Mouse (Mus musculus): ENCODE results near the gene Gm20388. TPM values are rescaled to one million over a fixed set of nuclear protein-coding genes. Genes with fewer than 3 reads are reported as not detected.
A peak's percentile ranks its signal among the peaks of the same experiment; 100 is the strongest.

The Gm20388 gene
- total RNA-seq, 2 experiments from 2014 or later: 6.8 to 7.8 TPM

DNA sequence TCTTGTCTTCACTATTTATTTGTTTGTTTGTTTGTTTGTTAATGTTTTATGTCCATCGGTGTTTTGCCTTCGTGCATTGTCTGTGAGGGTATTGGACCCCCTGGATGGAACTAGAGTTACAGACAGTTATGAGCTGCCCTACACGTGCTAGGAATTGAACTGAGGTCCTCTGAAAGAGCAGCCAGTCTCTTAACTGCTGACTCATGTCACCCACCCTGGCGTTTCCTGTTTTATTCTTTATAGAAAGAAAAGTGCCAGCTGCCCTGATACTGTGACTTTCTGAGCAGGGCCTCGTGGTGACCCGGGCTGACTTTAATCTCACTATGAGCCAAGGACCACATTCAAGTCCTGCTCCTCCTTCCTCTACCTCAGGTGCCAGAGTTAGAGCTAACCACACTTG lies 2504.9 kb downstream of the Gm20388 start:
- intact Hi-C loops (cut with DNase I): no loop called here
- DNase-seq: no peak

DNA sequence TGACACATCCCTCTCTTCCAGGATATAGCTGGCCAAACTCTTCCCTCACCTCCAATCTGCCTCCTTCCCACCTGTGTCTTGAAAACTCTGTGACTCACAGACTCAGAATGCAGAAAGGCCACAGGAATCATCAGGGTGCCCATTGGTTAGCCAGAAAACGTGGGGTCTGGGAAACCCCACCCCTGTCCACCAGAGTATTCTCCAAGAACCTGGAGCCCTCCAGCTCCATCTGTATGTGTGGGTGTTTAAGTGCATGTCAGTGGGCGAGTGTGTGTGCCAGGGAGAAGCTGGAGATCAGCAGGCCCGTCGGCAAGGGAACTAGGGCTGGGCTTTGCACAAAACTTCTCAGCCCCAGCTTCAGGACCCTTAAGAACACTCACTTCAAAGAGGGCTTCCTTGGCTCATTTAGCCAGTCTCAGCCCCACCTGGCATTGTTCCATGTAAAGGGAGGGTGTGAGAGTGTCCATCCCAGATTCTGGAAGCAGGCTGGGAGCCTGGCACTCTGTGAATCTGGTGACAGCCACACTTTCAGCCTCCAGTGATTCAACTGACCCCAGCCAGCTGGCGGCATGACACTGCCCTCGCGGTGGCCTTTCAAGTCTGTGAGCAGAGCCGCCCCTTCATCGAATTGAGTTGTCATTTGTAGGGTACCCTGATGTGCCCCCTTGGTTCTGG lies 2509.4 kb downstream of the Gm20388 start:
- intact Hi-C loops (cut with DNase I): no loop called here
- DNase-seq: no peak

DNA sequence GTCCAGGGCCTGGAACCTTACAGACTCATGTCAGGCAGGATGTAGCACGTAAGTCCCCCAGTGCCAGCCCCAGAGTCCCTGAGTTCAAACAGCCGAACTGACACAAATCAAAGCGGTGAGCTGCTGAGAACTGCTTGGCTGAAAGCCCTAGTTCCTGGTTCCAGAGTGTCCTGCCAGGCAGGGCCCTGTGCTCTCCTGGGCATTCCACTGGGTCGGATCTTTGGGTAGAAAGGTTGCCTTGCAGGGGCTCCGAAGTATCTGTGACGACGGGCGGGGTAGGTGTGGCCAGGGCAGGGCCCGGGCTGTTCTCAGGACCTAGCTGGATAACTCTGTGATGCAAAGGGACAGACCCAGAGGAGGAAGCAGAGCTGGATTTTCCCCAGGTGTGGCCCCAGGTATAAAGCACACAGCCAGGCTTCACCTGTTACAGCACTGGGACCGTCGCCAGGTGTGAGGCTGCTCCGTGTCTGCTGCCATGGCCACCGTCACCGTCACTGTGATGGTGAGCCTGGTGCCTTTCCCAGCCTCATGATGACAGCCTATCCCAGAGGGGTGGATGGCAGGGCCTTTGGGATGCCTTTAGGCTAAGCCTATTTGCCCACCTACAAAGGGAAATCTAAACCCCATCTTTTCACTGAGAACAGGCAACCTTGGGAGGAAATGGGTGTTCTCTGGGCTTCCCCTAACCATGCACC lies 2510.9 kb downstream of the Gm20388 start, which contains the start of gene Il17c:
TSS of gene Il17c (plus strand) at position 645 of the 695 bp plus-strand sequence.
- intact Hi-C loops (cut with DNase I): no loop called here
- no peak for DNase-seq

DNA sequence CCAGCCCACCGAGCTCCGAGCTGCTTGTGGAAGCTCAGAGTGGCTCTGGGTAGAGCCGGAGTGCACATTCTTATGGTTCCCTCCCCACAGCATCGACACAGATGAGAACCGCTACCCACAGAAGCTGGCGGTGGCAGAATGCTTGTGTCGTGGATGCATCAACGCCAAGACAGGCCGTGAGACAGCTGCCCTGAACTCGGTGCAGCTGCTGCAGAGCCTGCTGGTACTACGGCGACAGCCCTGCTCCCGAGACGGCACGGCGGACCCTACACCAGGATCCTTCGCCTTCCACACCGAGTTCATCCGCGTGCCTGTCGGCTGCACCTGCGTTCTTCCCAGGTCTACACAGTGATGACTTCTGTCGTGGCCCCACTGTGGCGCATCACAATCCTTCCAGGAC lies 2512.6 kb downstream of the Gm20388 start:
- intact Hi-C loops (cut with DNase I): no loop called here
- DNase-seq: no peak

DNA sequence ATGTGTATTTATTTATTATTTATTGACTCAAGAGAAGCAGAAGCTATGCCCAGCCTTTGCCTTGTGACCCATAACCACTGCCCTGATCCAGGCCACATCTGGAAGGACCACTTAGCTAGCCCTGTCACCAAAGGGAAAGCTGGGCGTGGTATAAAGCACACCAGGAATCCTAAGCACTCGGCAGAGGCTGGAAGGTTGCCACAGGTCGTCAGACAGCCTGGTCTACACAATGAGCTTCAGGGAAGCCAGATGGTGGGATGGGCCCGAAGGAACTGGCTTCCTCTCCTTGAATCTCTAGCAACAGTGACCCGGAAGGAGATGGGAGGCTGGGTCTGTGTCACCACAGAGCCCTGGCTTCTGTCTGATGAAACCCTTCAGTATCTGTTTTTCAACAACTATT lies 2513.0 kb downstream of the Gm20388 start:
- no peak for DNase-seq
- intact Hi-C loops (cut with DNase I): no loop called here

DNA sequence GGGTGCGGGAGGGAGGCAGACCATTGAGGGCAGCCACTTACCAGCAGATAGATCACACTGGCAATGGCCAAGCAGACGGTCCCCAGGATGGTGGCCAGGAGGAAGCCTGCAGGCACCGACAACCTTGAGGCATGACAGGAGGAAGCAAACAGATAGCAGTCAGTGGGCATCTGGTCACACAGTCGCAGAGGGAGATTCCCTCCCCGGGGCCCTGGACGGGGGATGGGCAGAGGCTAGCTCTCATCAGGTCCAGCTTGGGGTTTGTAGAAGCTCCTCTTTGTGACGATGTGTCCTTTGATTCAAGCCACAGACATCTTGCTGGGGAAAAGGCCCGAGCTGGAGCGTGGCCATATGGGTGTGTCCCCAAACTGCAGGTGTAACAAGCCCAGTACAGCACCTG lies 2515.5 kb downstream of the Gm20388 start:
- DNase-seq: no peak
- intact Hi-C loops (cut with DNase I): no loop called here

DNA sequence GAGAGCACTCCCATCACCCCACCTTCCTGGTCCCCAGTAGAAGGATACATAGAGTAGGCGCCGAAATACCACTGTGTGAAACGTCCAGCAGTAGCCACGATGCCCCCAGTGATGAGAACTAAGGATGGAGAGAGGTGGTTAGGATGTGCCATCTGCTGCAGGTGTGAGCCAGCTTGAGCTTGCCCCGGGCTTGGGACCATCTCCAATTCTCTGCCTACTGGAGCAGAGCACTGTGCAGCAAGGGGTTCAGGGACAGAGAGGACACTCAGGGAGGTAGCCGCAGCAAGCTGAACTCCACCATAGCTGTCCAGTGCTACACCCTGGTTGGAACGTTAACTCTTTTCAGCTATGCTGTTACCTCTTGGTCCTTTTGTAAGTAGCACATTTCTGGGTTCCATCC lies 2517.0 kb downstream of the Gm20388 start:
- intact Hi-C loops (cut with DNase I): no loop called here
- DNase-seq: no peak

DNA sequence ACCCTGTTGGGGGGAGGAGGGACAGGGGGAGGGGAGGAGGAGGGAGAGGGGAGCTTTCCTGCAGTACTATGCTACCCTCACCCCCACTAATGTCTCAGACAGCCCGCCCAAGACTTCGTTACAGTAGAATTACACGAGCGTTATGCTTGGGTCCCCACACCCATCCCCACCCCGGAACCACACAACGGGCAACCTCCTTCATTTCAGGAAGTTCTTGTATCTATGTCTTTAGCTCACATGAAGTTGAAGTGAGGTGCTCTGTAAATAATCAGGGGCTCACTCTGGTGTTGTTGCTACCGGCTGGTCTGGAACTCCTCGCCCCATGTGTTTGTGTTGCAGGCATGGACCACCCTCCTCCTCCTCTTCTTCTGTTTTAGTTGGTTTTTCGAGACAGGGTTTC lies 2517.5 kb downstream of the Gm20388 start:
- no peak for DNase-seq
- intact Hi-C loops (cut with DNase I): no loop called here

DNA sequence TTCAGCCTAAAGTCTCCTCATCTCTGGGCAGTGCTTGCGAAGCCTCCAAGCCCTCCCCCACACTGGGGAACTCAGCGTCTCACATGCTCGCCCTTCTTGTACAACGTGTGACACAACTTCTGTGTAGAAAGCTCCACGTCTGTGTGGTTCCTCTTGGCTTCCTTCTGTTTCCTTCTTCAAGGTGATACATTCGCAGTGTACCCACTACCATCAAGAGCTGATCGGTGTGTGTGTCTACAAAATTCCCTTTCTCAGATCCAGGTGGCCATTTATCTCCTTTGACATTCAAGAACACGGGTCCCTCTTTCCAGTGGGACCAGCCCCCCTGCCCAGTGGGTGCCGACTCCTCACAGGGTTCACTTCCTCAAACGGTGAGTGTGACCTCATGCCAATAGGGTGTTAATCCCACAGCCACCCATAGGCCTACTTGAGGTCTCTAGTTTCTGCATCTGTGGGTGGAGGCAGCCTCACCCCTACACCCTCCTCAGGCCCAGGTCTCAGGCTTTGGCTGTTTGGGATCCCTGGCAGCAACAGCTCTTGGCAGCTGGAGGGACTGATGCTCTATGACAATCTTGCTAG lies 2519.5 kb downstream of the Gm20388 start:
- DNase-seq: no peak

DNA sequence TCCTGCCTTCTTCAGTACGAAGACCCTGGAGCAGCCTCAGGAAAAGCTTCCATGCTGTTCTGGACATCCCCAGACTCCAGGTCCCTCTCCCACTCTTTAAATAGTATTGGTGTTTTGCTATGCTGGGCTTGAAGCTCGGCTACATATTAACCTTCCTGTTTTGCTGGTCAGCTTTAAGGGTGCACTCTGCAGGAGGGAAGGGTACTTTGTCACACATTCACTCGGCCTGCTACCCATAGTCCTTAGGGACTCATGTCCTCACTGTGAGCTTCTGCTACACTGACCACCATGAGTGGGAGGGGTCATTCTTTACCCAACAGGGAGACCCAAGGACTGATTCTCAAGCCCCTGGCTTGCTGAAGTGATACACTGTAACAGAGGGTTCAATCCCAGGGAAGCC lies 2520.0 kb downstream of the Gm20388 start:
- intact Hi-C loops (cut with DNase I): no loop called here
- no peak for DNase-seq

More for the DNA sequence above, 2519.5 kb downstream of the Gm20388 start:
- intact Hi-C loops (cut with DNase I): no loop called here

DNA sequence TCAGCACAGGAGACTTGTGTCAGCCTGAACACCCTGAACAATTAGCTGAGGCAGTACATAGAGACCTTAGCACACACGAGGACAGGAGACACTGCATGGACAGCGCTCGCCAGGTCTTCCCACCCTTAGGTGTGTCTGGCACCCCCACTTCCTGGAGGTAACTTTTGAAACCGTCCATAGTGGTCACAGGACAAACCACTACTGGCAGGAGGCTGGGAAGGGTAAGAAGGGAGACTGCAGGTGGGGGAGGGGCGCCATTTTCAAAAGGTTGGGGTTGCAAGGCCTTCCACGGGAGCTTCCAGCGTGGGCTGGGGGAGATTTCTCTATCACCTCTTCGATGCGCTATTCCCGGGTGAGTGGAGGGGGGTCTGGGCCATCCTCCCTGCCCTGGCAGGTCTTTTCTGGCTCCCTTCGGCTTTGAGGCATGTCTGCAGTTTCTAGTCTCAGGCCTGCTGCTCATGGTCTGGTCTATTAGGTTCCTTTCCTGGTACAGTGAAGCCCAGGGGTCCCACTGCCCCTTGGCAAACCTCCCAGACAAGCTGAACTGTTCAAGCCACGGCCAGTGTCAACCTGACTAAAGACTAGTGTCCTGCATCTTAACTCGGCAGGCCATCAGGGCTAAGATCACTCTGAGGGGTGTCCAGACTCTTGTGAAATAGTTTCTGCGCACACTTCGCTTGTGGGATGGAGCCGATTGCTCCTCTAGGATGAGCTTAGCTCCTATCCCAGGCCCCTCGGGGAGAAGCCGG lies 2521.2 kb downstream of the Gm20388 start:
- intact Hi-C loops (cut with DNase I): no loop called here
- DNase-seq: no peak

DNA sequence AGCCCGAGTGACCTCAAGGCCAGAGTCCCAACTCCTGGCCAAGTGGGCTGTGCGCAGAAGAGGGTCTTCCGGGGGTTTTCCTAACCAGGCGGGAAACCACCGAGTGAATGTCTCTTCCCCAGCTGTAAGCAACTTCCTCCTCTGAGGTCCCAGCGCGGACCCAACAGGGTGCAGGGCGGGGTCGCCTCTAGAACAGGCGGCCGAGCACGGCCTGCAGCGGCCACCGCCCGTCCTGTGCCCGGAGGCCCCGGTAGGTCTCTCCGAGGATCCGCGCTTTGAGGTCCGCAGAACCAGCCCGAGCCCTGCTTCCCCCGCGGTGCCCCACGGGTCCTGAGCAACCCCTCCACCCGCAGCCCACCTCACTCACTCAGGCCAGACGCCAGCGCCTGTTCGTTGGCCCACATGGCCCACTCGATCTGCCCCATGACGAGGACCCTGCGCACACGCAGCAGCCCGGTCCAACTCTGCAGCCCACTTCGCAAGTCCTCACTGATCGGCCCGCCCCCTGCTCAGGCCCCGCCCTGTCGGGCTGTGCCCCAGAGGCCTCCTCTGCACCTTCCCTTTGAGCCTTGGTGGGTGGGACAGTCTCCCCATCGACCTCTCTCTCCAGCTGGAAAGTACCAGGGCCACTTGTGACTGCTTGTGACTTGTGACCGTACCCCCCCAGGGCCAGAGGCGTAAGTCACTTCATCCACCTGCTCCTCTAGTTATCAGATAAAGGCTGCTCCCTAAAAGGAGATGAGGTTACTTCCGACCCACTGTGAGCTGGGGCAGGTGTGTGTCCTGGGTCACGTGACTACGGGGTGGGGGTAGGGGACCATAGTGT lies 2522.0 kb downstream of the Gm20388 start, which contains the start of gene Cyba:
TSS of gene Cyba (minus strand) at position 488 of the 826 bp plus-strand sequence.
- peak; percentile 68 to 70 for DNase-seq
- intact Hi-C loops (cut with DNase I): no loop called here

DNA sequence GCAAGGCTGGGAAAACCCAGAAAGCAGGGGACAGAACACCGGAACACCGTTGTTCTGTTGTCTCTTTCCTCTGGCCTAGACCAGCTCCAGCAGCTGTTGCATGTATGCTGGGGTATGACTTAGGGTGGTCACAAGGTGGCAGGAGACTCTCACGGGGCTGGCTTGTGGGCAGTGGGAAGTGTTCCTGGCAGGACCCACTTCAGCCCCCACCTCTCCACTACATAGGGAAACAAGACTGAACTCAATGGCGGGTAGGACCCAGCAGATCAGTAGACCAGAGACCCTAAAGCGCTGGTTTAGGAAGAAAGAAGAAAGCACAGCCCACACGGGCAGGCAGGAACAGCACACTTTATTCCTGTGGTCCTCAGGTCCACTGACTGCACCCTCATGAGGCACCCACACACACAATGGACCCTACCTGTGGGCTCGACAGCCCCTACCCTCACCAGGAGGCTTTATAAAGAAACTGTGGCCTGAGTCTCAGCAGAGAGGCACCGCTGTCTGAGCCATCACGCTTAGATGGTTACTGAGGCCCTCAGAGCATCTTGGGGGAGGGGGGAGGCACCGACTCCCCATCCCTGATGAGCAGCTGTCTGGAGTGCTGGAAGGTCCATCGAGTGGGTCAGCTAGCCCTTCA lies 2522.7 kb downstream of the Gm20388 start:
- intact Hi-C loops (cut with DNase I): no loop called here
- no peak for DNase-seq

DNA sequence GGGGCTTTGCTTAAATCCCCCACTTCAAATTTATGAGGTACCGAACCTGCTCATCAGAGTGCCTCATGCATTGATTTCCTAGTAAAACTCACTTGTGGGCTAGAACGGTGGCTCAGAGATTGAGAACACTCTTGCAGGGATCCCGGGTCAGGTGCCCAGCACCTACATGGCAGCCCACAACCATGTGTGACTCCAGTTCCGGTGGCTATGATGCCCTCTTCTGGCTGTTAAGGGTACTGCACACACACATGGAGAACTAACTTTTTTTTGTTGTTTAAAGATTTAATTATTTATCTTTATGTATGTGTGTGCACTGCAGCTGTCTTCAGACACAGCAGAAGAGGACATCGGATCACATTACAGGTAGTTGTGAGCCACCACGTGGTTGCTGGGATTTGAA lies 2524.7 kb downstream of the Gm20388 start:
- no peak for DNase-seq
- intact Hi-C loops (cut with DNase I): loop anchor here (5.0 kb wide), 1 partner anchor 158 kb away; no protein-coding TSS in a partner anchor

DNA sequence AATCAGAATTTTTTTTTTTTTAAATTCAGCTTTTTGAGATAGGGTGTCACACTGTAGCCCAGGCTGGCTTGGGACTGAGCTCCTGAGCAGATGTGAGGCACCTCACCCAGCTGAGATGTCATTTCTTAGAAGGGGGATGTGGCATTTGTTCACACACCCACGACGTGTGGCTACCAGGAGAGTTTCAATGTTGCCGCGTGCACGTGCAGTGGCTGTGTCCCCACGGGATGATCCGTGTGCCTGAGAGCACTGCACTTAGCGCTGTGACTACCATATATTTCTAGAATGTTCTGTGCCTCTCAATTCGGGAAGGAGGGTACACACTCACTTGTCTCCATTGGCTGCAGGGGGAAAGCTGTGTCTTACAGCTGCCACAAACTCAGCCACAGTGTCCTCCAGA lies 2525.5 kb downstream of the Gm20388 start:
- no peak for DNase-seq
- intact Hi-C loops (cut with DNase I): loop anchor here (5.0 kb wide), 1 partner anchor 159 kb away; no protein-coding TSS in a partner anchor

DNA sequence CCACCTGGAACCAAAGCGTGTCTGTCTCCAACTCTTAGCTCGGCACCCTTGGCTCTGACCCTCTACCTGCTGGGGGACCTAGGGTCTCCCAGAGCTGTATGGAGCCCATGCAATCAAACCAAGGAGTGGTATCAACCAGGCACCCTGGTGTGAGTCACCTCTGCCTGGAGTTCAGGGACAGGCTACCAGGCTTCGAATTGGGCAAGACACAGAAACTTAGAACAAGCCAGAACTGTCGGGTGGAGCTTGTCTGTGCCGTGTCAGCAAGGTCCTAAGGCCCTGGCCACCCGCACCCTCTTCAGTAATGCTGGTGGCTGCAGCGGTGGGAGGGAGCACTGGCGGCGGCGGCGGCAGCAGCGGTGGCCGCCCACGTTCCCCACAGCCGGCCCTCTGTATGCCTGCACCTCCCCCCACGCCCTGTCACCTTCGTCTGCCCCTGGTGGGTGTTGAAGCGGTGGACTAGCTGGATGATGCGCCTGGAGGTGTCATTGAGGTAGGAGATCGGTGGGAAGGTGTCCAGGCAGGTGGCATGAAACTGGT lies 2526.0 kb downstream of the Gm20388 start:
- DNase-seq: no peak
- intact Hi-C loops (cut with DNase I): loop anchor here (5.0 kb wide), 1 partner anchor 159 kb away; no protein-coding TSS in a partner anchor

DNA sequence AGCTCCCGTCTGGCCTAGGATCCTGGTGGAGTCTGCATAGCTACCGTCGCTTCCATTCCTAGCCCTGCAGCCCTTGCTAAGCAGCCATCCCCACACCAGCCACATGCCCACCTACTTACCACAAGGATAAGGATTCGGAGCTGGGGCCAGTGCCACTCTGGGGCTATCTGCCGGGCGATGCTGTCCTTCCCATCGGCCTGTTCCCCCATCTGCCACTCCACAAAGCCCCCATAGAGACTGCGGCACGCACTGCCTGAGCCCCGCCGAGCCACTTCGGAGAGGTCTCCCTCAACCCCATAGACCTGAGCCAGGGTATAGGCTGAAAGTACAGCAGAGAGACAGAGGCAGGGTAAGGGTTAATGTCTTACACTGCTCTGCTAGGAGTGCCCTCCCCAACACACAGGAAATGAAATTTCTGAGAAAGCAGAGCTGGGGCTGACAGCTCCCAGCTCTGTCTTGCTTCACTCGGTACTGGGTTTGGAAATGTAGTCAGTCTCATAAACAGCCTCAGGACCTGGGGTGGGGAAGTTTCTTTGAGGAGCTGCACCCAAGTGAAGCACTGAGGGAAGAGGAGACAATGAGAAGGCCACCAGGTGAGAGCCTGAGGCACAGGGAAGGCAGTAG lies 2527.2 kb downstream of the Gm20388 start:
- intact Hi-C loops (cut with DNase I): loop anchor here (5.0 kb wide), 1 partner anchor 161 kb away; no protein-coding TSS in a partner anchor
- no peak for DNase-seq

DNA sequence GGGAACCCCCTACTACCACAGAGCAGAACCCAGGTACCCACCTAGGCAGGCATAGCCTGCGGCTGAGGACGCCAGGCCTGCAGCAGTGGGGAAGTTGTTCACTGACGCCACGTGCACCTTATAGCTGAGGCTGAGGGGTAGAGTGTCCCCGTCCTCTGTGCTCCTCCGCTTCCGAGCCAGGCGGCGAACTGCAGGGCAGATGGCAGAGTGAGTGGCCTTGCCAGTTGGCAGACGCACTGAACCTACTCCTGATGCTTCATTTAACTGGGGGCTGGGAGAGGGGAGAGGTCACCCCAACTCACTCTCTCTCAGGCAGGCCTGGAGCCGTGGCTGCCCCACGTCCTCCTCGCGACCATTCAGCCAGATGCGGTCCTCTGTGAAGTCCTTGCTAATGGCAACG lies 2528.7 kb downstream of the Gm20388 start:
- no peak for DNase-seq
- intact Hi-C loops (cut with DNase I): loop anchor here (5.0 kb wide), 1 partner anchor 162 kb away; no protein-coding TSS in a partner anchor

DNA sequence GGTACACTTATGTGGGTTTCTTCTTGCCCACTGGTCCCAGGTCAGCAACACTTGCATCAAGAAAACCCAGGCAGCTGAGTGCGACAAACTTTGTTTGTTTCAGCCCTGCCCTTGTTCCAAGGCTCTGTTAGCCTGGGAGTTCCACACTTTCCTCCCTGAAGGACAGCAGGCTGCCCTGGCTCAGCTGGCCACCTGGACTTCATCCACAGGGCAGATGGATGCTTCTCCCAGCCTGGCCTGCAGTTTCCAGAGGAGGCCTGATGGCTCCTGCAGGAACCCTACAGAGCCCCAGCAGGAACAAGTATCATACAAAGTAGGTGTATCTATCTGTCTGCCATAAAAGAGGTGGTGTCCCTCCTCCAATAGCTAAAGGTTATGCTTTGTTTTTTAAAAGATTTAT lies 2530.7 kb downstream of the Gm20388 start:
- DNase-seq: no peak
- intact Hi-C loops (cut with DNase I): loop anchor here (5.0 to 10.0 kb wide), 2 partner anchors 104 to 1667 kb away; no protein-coding TSS in a partner anchor
